Mouse (Mus musculus): ENCODE measurements around the gene Slc29a2.

DNA sequence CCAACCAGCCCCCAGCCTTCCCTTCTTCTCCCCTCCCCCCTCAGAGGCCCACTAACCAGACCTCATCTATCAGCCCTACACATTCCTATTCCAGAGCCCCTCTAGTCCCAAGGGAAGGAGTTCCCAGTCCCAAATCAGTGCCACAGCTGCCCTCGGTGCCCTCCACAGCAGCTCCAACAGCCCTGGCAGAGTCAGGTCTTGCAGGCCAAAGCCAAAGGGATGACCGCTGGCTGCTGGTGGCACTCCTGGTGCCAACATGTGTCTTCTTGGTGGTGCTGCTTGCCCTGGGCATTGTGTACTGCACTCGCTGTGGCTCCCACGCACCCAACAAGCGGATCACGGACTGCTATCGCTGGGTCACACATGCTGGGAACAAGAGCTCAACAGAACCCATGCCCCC is 46.3 kb downstream of the Slc29a2 start:
- TF ChIP-seq CTCF (IDR thresholded peaks at IDR 0.05; ENCODE audit: control insufficient read depth, insufficient read depth, insufficient replicate concordance, low read depth, low read length): no peak
- no peak for TF ChIP-seq POLR2A (IDR thresholded peaks at IDR 0.05; ENCODE audit: control insufficient read depth, low read depth, low read length)

All from testis, adult 2 months (tissue).